In the genomic region with DNA sequence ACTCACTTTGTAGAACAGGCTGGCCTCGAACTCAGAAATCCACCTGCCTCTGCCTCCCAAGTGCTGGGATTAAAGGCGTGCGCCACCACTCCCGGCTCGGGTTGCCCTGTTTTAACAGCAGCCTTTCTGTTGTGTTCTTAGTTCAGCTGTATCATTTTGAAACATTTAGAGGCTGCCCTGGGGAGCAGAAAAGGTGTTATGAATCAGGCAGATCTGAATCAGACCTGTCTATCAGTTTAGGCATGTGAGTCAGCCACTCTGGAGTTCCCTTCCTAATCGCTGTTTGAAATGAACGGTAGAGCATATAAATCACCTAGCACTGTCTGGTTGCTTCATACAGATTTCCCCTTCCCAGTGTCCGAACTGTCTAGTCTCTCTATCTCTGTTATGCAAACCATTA, we compare ENCODE assay signal across 19 mouse cellular contexts.
"Had no signal": no experiment of that assay in that cellular context is flagged by ENCODE, and none has a peak within 500 bp of the region (broad histone marks: within the 10 kb centered on the region; RNA-seq: fewer than 3 reads in every experiment).

No protein-coding gene starts in this region.

- H3K4me3 ChIP-seq: layer of hippocampus, adult 2 months; left cerebral cortex, adult 2 months; liver, embryonic 13.5 days; neural tube, embryonic 12.5 days; neural tube, embryonic 15.5 days; stomach, embryonic 15.5 days had no signal

- H3K4me2 ChIP-seq: liver, embryonic 13.5 days; midbrain, embryonic 11.5 days; neural tube, embryonic 12.5 days; neural tube, embryonic 15.5 days; stomach, embryonic 15.5 days had no signal

- H3K27me3 ChIP-seq: liver, embryonic 13.5 days; neural tube, embryonic 12.5 days; neural tube, embryonic 15.5 days; stomach, embryonic 15.5 days had no signal

- H3K9me3 ChIP-seq: liver, embryonic 13.5 days; neural tube, embryonic 12.5 days; neural tube, embryonic 15.5 days; stomach, embryonic 15.5 days had no signal

- H3K36me3 ChIP-seq: neural tube, embryonic 15.5 days; stomach, embryonic 15.5 days had no signal

- H3K9ac ChIP-seq: liver, embryonic 13.5 days; neural tube, embryonic 12.5 days; neural tube, embryonic 15.5 days; stomach, embryonic 15.5 days had no signal

- DNase-seq: kidney, adult 9 months; kidney, postnatal 25 days; layer of hippocampus, postnatal 36 days; liver, embryonic 13.5 days; lung, adult 2 months; lung, postnatal 14 days; lung, postnatal 4 days; midbrain, embryonic 14.5 days; right cerebral cortex, adult 18-20 months; right cerebral cortex, postnatal 14 days; right cerebral cortex, postnatal 4 days; thymus, postnatal 25 days had no signal

- H3K27ac ChIP-seq: kidney, postnatal 0 days; layer of hippocampus, adult 2 months; left cerebral cortex, adult 2 months; liver, embryonic 13.5 days; neural tube, embryonic 12.5 days; neural tube, embryonic 15.5 days; stomach, embryonic 15.5 days had no signal
